Mouse (Mus musculus): ENCODE results near the gene Wdr72. TPM values are rescaled to one million over a fixed set of nuclear protein-coding genes. Genes with fewer than 3 reads are reported as not detected.

Gene Wdr72
- polyA plus RNA-seq, 1 experiment from 2014 or later: 0.45 TPM

GRCm38 (mm10) chr9:74186748-74187400 is 76.7 kb downstream of the Wdr72 start:
- H3K9me3 ChIP-seq (ENCODE audit: low read length): no peaks in the 10 kb centered on the region
- no peaks in the 10 kb centered on the region for H3K36me3 ChIP-seq (ENCODE audit: insufficient read depth, low read length)
- TF ChIP-seq CTCF (IDR thresholded peaks at IDR 0.05) (no peak), EP300 (IDR thresholded peaks at IDR 0.05) (no peak)
- no peaks in the 10 kb centered on the region for H3K27me3 ChIP-seq (replicated peaks; ENCODE audit: insufficient read depth, low read length)
- WGBS: 20% methylated on average over 16 of the region's 16 CpGs
- no peaks in the 10 kb centered on the region for H3K4me1 ChIP-seq (ENCODE audit: insufficient read depth, low read depth, low read length)
- H3K4me2 ChIP-seq (replicated peaks; ENCODE audit: low read depth, low read length): no peak overlapping the region
- no peak overlapping the region for H3K4me3 ChIP-seq (ENCODE audit: low read depth, low read length)
- no peak for DNase-seq (ENCODE audit: low spot score)
- ATAC-seq: no peak
- H3K9ac ChIP-seq (replicated peaks; ENCODE audit: low read depth): no peak overlapping the region
- H3K27ac ChIP-seq (ENCODE audit: low read length): no peak overlapping the region

GRCm38 (mm10) chr9:74187401-74188029 is 77.4 kb downstream of the Wdr72 start:
- no peak for ATAC-seq

GRCm38 (mm10) chr9:74194898-74195297 is 84.7 kb downstream of the Wdr72 start:
- no peak for ATAC-seq

More at GRCm38 (mm10) chr9:74187401-74188029, 77.4 kb downstream of the Wdr72 start:
- H3K4me2 ChIP-seq (replicated peaks; ENCODE audit: low read depth, low read length): no peak overlapping the region
- 51% methylated on average over 8 of the region's 8 CpGs for WGBS
- H3K9ac ChIP-seq (replicated peaks; ENCODE audit: low read depth): no peak overlapping the region
- H3K27ac ChIP-seq (ENCODE audit: low read length): no peak overlapping the region
- no peak overlapping the region for H3K4me3 ChIP-seq (ENCODE audit: low read depth, low read length)
- no peaks in the 10 kb centered on the region for H3K4me1 ChIP-seq (ENCODE audit: insufficient read depth, low read depth, low read length)
- no peaks in the 10 kb centered on the region for H3K9me3 ChIP-seq (ENCODE audit: low read length)
- no peak for DNase-seq (ENCODE audit: low spot score)
- H3K36me3 ChIP-seq (ENCODE audit: insufficient read depth, low read length): no peaks in the 10 kb centered on the region
- TF ChIP-seq CTCF (IDR thresholded peaks at IDR 0.05) (no peak), EP300 (IDR thresholded peaks at IDR 0.05) (no peak)
- no peaks in the 10 kb centered on the region for H3K27me3 ChIP-seq (replicated peaks; ENCODE audit: insufficient read depth, low read length)

GRCm38 (mm10) chr9:74228272-74228671 is 118.1 kb downstream of the Wdr72 start:
- no peak overlapping the region for H3K9ac ChIP-seq (replicated peaks; ENCODE audit: low read depth)
- H3K4me1 ChIP-seq (ENCODE audit: insufficient read depth, low read depth, low read length): no peaks in the 10 kb centered on the region
- no peaks in the 10 kb centered on the region for H3K9me3 ChIP-seq (ENCODE audit: low read length)
- H3K36me3 ChIP-seq (ENCODE audit: insufficient read depth, low read length): no peaks in the 10 kb centered on the region
- H3K4me3 ChIP-seq (ENCODE audit: low read depth, low read length): no peak overlapping the region
- WGBS: 67% methylated on average over 6 of the region's 6 CpGs
- no peaks in the 10 kb centered on the region for H3K27me3 ChIP-seq (replicated peaks; ENCODE audit: insufficient read depth, low read length)
- DNase-seq (ENCODE audit: low spot score): no peak
- TF ChIP-seq CTCF (IDR thresholded peaks at IDR 0.05) (no peak), EP300 (IDR thresholded peaks at IDR 0.05) (no peak)
- H3K4me2 ChIP-seq (replicated peaks; ENCODE audit: low read depth, low read length): no peak overlapping the region
- no peak for ATAC-seq
- H3K27ac ChIP-seq (ENCODE audit: low read length): no peak overlapping the region

More at GRCm38 (mm10) chr9:74194898-74195297, 84.7 kb downstream of the Wdr72 start:
- 86% methylated on average over 2 of the region's 2 CpGs for WGBS
- Histone ChIP-seq H3K27ac (ENCODE audit: low read length) (no peak overlapping the region), H3K4me2 (replicated peaks; ENCODE audit: low read depth, low read length) (no peak overlapping the region), H3K9ac (replicated peaks; ENCODE audit: low read depth) (no peak overlapping the region), H3K4me3 (ENCODE audit: low read depth, low read length) (no peak overlapping the region), H3K9me3 (ENCODE audit: low read length) (no peaks in the 10 kb centered on the region), H3K36me3 (ENCODE audit: insufficient read depth, low read length) (no peaks in the 10 kb centered on the region), H3K27me3 (replicated peaks; ENCODE audit: insufficient read depth, low read length) (no peaks in the 10 kb centered on the region), H3K4me1 (ENCODE audit: insufficient read depth, low read depth, low read length) (no peaks in the 10 kb centered on the region)
- TF ChIP-seq CTCF (IDR thresholded peaks at IDR 0.05): no peak
- TF ChIP-seq EP300 (IDR thresholded peaks at IDR 0.05): no peak
- DNase-seq (ENCODE audit: low spot score): no peak

GRCm38 (mm10) chr9:74241292-74241691 is 131.1 kb downstream of the Wdr72 start:
- H3K9ac ChIP-seq (replicated peaks; ENCODE audit: low read depth): no peak overlapping the region
- no peaks in the 10 kb centered on the region for H3K4me1 ChIP-seq (ENCODE audit: insufficient read depth, low read depth, low read length)
- H3K36me3 ChIP-seq (ENCODE audit: insufficient read depth, low read length): no peaks in the 10 kb centered on the region
- H3K4me3 ChIP-seq (ENCODE audit: low read depth, low read length): no peak overlapping the region
- TF ChIP-seq EP300 (IDR thresholded peaks at IDR 0.05): no peak
- TF ChIP-seq CTCF (IDR thresholded peaks at IDR 0.05): no peak
- no peaks in the 10 kb centered on the region for H3K27me3 ChIP-seq (replicated peaks; ENCODE audit: insufficient read depth, low read length)
- no peak overlapping the region for H3K27ac ChIP-seq (ENCODE audit: low read length)
- H3K9me3 ChIP-seq (ENCODE audit: low read length): no peaks in the 10 kb centered on the region
- 47% methylated on average over 5 of the region's 5 CpGs for WGBS
- no peak for ATAC-seq
- no peak overlapping the region for H3K4me2 ChIP-seq (replicated peaks; ENCODE audit: low read depth, low read length)
- DNase-seq (ENCODE audit: low spot score): no peak

- no peak overlapping the region for H3K27ac ChIP-seq (ENCODE audit: low read length)
- H3K4me3 ChIP-seq (ENCODE audit: low read depth, low read length): no peak overlapping the region
- H3K9ac ChIP-seq (replicated peaks; ENCODE audit: low read depth): no peak overlapping the region
- TF ChIP-seq EP300 (IDR thresholded peaks at IDR 0.05) (no peak), CTCF (IDR thresholded peaks at IDR 0.05) (no peak)
- no peaks in the 10 kb centered on the region for H3K9me3 ChIP-seq (ENCODE audit: low read length)
- no peaks in the 10 kb centered on the region for H3K4me1 ChIP-seq (ENCODE audit: insufficient read depth, low read depth, low read length)
- no peak overlapping the region for H3K4me2 ChIP-seq (replicated peaks; ENCODE audit: low read depth, low read length)
- no peaks in the 10 kb centered on the region for H3K36me3 ChIP-seq (ENCODE audit: insufficient read depth, low read length)
- no peaks in the 10 kb centered on the region for H3K27me3 ChIP-seq (replicated peaks; ENCODE audit: insufficient read depth, low read length)
- ATAC-seq: no peak
- 77% methylated on average over 4 of the region's 4 CpGs for WGBS
- no peak for DNase-seq (ENCODE audit: low spot score)
Measured at GRCm38 (mm10) chr9:74248084-74248483, 137.9 kb downstream of the Wdr72 start.

Data from lung, postnatal 0 days (tissue).